Mouse (Mus musculus): ENCODE measurements around the gene Hoxd3. TPM values are rescaled to one million over a fixed set of nuclear protein-coding genes. Genes with fewer than 3 reads are reported as not detected.

Gene Hoxd3
- total RNA-seq, 1 experiment from 2014 or later, result not detected

GRCm38 (mm10) chr2:74713239-74714150 lies 1.8 kb downstream of the Hoxd3 start:
- ATAC-seq (replicated peaks in 1 of 2; ENCODE audit: insufficient read depth in 1 of 2, low FRiP score in 2 of 2, low TSS enrichment in 1 of 2, low read depth in 1 of 2, poor library complexity in 2 of 2, severe bottlenecking in 2 of 2), result no peak

GRCm38 (mm10) chr2:74714156-74714789 lies 2.5 kb downstream of the Hoxd3 start:
- no peak for ATAC-seq (replicated peaks in 1 of 2; ENCODE audit: insufficient read depth in 1 of 2, low FRiP score in 2 of 2, low TSS enrichment in 1 of 2, low read depth in 1 of 2, poor library complexity in 2 of 2, severe bottlenecking in 2 of 2)

GRCm38 (mm10) chr2:74714881-74715280 lies 3.2 kb downstream of the Hoxd3 start:
- no peak for ATAC-seq (replicated peaks in 1 of 2; ENCODE audit: insufficient read depth in 1 of 2, low FRiP score in 2 of 2, low TSS enrichment in 1 of 2, low read depth in 1 of 2, poor library complexity in 2 of 2, severe bottlenecking in 2 of 2)

DNA sequence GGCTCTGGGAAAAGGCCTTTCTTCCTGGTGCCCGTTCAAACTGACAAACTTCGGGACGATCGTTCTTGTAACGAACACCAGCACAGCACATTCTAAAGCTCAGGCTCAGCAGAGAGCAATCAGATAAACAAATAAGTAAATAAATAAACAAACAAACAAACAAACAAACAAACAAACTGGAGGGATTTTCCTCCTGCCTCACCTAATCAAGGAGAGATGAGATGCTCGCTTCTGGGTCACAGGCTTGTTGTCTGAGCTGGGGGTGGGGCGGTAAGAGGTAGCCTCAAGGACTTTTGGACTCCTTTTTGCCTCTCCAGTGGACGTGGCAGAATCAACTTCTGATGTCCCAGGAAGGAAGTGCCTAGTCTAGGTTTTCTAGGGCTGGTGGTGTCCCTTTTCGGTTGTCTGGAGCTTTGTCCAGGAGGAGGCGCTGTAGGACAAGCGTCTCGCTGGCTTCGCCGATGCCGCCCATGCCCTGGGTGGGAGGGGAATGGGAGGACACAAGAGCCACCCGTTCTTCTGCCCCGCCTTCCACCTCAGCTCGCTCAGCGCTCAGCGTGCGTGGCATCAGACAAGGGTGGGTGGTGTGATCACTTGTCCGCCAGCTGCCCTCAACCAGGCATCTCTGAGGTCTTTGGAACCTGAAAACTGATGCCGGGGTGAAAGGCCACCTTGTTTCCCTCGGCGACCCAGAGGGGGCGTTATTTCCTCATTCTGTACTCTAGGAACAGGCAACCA lies 3.9 kb downstream of the Hoxd3 start:
- peak; percentile 80 to 93 for ATAC-seq (replicated peaks in 1 of 2; ENCODE audit: insufficient read depth in 1 of 2, low FRiP score in 2 of 2, low TSS enrichment in 1 of 2, low read depth in 1 of 2, poor library complexity in 2 of 2, severe bottlenecking in 2 of 2)

- ATAC-seq (replicated peaks in 1 of 2; ENCODE audit: insufficient read depth in 1 of 2, low FRiP score in 2 of 2, low TSS enrichment in 1 of 2, low read depth in 1 of 2, poor library complexity in 2 of 2, severe bottlenecking in 2 of 2), result no peak
These were observed 8.7 kb downstream of the Hoxd3 start for GRCm38 (mm10) chr2:74720384-74720783.

DNA sequence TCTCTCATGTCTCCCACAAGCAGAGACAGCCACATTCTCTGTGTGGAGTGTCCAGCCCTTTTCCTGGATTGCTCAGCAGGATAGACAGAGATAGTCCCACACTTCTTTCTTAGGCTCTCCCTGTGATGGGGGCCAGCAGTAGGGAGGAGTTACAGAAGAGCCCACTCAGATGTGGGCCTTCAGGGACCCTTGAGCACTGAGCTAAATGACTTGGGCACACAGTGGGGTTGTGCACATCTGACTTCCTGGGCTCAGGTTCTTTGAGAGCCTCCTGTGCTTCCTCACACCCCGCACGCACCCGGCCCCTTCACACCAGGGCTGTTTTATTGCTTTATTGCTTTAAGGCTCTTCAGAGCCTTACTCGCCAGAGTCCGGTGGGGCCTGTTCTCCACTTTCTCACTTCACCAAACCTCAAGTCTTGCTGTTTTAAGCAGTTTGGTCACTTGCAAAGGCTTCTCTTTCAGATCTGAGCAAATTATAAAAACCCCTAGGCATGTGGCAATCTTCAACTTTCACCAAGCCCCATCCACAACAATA lies 9.3 kb downstream of the Hoxd3 start:
- ATAC-seq (replicated peaks in 1 of 2; ENCODE audit: insufficient read depth in 1 of 2, low FRiP score in 2 of 2, low TSS enrichment in 1 of 2, low read depth in 1 of 2, poor library complexity in 2 of 2, severe bottlenecking in 2 of 2), result no peak

DNA sequence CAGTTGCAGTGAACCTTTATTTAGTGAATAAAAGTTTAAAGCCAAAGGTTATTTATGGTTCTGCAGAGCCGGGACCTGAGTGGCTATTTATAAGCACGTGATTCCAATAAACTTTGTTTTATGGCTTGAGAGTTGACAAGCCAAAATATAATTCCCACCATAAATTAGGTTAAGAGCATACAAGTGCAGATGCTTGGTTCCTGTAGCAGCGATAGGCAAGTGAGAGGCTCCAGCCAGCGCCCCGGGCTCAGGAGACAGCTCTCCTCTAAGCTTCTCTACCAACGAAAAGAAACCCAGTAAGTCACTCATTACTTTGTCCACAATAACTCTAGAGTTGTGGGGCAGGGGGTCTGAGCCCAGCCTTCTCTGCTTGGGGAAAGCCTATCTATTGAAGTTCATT lies 10.2 kb downstream of the Hoxd3 start:
- no peak for ATAC-seq (replicated peaks in 1 of 2; ENCODE audit: insufficient read depth in 1 of 2, low FRiP score in 2 of 2, low TSS enrichment in 1 of 2, low read depth in 1 of 2, poor library complexity in 2 of 2, severe bottlenecking in 2 of 2)

- ATAC-seq (replicated peaks in 1 of 2; ENCODE audit: insufficient read depth in 1 of 2, low FRiP score in 2 of 2, low TSS enrichment in 1 of 2, low read depth in 1 of 2, poor library complexity in 2 of 2, severe bottlenecking in 2 of 2), result no peak
These were observed 11.2 kb downstream of the Hoxd3 start for GRCm38 (mm10) chr2:74722949-74723348.

GRCm38 (mm10) chr2:74724244-74725015 lies 12.7 kb downstream of the Hoxd3 start:
- no peak; a peak in 1 of 4 replicates for ATAC-seq (replicated peaks in 1 of 2; ENCODE audit: insufficient read depth in 1 of 2, low FRiP score in 2 of 2, low TSS enrichment in 1 of 2, low read depth in 1 of 2, poor library complexity in 2 of 2, severe bottlenecking in 2 of 2)

GRCm38 (mm10) chr2:74725171-74725570 lies 13.4 kb downstream of the Hoxd3 start:
- ATAC-seq (replicated peaks in 1 of 2; ENCODE audit: insufficient read depth in 1 of 2, low FRiP score in 2 of 2, low TSS enrichment in 1 of 2, low read depth in 1 of 2, poor library complexity in 2 of 2, severe bottlenecking in 2 of 2), result no peak

GRCm38 (mm10) chr2:74726551-74726950 lies 14.8 kb downstream of the Hoxd3 start, which contains the start of gene Gm28230:
TSS of gene Gm28230 (plus strand) at chr2:74726728.
- no peak for ATAC-seq (replicated peaks in 1 of 2; ENCODE audit: insufficient read depth in 1 of 2, low FRiP score in 2 of 2, low TSS enrichment in 1 of 2, low read depth in 1 of 2, poor library complexity in 2 of 2, severe bottlenecking in 2 of 2)

GRCm38 (mm10) chr2:74726973-74727639 lies 15.4 kb downstream of the Hoxd3 start:
- ATAC-seq (replicated peaks in 1 of 2; ENCODE audit: insufficient read depth in 1 of 2, low FRiP score in 2 of 2, low TSS enrichment in 1 of 2, low read depth in 1 of 2, poor library complexity in 2 of 2, severe bottlenecking in 2 of 2), result no peak

DNA sequence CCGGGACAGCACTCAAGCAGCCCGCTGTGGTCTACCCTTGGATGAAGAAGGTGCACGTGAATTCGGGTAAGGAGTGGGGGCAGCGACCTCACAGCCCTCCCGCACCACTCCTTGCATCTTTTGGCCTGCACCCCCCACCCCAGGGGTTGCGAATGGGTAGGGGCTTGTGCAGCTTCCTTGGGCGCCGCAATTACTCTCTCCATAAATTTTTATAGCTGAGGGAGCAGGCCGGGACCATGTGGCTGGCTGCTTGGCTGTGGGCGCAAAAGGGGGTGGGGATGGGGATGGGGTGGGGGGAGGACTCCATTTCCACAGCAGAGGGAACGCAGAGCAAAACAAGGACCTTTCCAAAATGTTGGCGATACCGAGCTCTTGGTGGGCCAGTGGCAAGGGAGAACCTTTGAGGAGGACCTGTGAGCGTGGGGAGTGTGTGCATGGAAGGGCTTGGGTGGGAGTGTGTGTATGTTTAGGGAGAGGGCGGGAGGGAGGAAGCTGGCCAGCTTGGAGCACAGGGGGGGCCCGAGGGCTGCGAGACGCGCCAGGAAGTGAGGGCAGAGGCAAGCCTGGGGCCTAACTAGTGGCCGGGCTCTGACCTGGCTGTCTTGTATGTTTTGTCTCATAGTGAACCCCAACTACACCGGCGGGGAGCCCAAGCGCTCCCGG lies 16.0 kb downstream of the Hoxd3 start:
- ATAC-seq (replicated peaks in 1 of 2; ENCODE audit: insufficient read depth in 1 of 2, low FRiP score in 2 of 2, low TSS enrichment in 1 of 2, low read depth in 1 of 2, poor library complexity in 2 of 2, severe bottlenecking in 2 of 2), result no peak

DNA sequence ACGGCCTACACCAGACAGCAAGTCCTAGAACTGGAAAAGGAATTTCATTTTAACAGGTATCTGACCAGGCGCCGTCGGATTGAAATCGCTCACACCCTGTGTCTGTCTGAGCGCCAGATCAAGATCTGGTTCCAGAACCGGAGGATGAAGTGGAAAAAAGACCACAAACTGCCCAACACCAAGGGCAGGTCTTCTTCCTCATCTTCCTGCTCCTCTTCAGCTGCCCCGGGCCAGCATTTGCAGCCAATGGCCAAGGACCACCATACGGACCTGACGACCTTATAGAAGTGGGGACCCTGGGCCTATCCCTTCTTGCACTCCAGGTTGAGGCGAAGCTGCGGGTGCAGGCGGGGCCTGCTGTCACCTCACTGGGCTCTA lies 16.6 kb downstream of the Hoxd3 start:
- ATAC-seq (replicated peaks in 1 of 2; ENCODE audit: insufficient read depth in 1 of 2, low FRiP score in 2 of 2, low TSS enrichment in 1 of 2, low read depth in 1 of 2, poor library complexity in 2 of 2, severe bottlenecking in 2 of 2), result no peak

DNA sequence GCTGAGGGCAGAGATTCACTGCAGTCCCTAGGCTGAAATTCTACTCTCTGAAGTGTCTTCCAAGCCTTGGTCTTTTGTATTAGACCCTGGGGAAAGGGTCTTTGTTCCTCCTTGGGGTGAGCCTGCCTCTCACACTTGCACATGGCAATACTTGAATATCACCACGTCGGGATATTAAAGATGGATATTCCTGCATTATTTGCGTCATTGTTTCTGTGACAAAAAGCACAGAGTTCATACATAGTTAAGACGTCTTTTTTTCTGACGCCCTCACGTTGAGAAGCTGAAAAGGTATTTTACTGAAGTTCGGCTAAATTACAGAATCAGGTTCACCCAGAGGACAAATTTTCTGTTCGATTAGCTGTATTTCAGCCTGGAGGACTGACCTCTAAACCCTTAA lies 18.6 kb downstream of the Hoxd3 start:
- ATAC-seq (replicated peaks in 1 of 2; ENCODE audit: insufficient read depth in 1 of 2, low FRiP score in 2 of 2, low TSS enrichment in 1 of 2, low read depth in 1 of 2, poor library complexity in 2 of 2, severe bottlenecking in 2 of 2), result no peak

DNA sequence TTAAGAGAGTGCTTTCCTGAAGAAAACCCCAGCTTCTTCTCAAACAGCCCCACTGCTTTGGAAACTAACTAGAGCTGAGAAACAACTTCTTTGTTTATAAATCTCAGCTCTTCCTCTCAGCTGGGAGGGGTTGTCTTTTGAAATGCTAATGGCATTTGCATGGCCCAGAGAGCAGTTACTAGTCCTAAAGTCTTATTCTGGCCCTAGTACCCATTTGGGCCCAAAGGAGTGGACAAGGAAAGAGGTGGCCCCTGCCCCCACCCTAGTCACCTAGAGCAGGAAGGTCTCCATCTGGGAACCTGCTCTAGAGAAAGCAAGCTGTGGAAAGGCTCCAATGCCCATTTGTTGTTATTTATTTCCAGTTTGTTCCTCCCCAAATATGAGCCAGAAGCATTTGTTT lies 19.3 kb downstream of the Hoxd3 start:
- no peak for ATAC-seq (replicated peaks in 1 of 2; ENCODE audit: insufficient read depth in 1 of 2, low FRiP score in 2 of 2, low TSS enrichment in 1 of 2, low read depth in 1 of 2, poor library complexity in 2 of 2, severe bottlenecking in 2 of 2)
